Mouse (Mus musculus): ENCODE data around the gene Gm498. TPM values are rescaled to one million over a fixed set of nuclear protein-coding genes. Genes with fewer than 3 reads are reported as not detected.

The Gm498 gene
- polyA plus RNA-seq, 1 experiment from 2014 or later, result not detected

DNA sequence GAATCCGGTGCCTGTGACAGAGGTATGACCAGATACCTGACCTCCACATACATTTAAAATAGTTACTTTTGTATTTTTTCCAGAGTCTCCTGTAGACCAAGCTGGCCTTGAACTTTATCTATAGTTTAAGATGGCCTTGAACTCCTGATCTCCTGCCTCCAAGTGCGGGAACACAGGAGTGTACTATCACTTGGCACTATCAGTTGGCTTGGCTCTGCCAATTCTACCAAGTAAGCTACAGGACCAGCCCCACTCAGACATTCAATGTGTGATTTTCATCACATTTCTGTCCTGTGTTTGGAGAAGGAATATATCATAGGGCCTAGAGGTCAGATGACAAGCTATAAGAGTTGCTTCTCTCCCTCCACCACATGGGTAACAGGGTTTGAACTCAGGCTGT lies 32.3 kb upstream of the Gm498 start:
- no peak overlapping the region for H3K4me3 ChIP-seq (replicated peaks)
- H3K27ac ChIP-seq, result no peak overlapping the region
- H3K36me3 ChIP-seq, result peaks cover 28% of the 10 kb centered on the region
- peaks cover 17% of the 10 kb centered on the region for H3K4me1 ChIP-seq (replicated peaks)
- no peak overlapping the region for H3K4me2 ChIP-seq
- H3K9ac ChIP-seq (replicated peaks), result no peak overlapping the region
- no peaks in the 10 kb centered on the region for H3K9me3 ChIP-seq
- H3K27me3 ChIP-seq, result no peaks in the 10 kb centered on the region
- no peak for ATAC-seq (ENCODE audit: insufficient number of reproducible peaks, insufficient read depth, low FRiP score, low TSS enrichment, low read depth)
- 96% methylated on average over 2 of the region's 2 CpGs for WGBS

DNA sequence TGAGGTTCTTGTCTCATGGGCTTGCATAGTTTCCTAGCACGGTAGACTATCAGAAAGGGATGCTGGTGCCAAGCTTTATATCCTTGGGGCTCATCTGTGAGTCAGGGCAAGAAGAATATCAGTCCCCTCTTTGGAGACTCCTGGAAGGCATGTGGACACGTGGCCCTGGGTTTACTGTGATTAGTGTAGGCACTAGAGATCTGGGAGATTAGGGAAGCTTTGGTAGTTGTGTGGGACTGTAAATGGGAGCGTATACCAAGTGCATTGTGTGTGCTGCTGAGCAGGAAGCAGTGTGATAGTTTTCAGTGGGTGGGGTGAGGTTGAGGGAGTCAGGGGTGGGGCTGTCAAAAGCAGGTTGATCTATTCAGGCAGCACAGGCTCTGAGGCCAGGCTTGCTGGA lies 31.7 kb upstream of the Gm498 start:
- ATAC-seq (ENCODE audit: insufficient number of reproducible peaks, insufficient read depth, low FRiP score, low TSS enrichment, low read depth), result no peak
- H3K4me2 ChIP-seq, result no peak overlapping the region
- no peaks in the 10 kb centered on the region for H3K9me3 ChIP-seq
- peaks cover 34% of the 10 kb centered on the region for H3K36me3 ChIP-seq
- H3K27ac ChIP-seq, result no peak overlapping the region
- peaks cover 17% of the 10 kb centered on the region for H3K4me1 ChIP-seq (replicated peaks)
- H3K9ac ChIP-seq (replicated peaks), result no peak overlapping the region
- 77% methylated on average over 3 of the region's 3 CpGs for WGBS
- H3K4me3 ChIP-seq (replicated peaks), result no peak overlapping the region
- no peaks in the 10 kb centered on the region for H3K27me3 ChIP-seq

DNA sequence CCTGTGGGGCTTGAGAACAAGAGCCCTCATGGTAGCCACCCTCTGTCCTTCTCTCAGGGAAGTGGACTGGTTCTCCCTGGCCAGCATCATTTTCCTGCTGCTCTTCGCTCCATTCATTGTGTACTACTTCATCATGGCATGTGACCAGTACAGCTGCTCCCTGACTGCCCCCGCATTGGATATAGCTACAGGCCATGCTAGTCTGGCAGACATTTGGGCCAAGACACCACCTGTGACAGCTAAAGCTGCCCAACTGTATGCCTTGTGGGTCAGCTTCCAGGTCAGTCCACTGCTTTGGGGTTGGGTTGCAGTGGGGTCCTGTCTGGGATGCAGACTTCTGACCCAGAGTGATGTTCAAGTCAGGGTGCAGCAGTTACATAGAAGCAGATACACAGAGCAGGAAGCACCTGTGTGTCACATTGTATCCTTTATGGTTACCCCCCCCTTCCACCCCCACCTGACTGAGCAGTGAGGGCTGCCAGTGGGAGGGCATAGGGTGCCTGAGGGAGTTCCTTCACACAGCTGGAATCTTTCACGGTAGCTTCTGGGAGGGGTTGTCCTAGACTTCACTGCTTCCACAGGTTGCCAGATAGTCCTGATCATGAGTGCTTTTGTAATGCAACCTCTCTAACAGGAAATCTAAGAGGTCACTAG lies 28.8 kb upstream of the Gm498 start:
- no peak for ATAC-seq (ENCODE audit: insufficient number of reproducible peaks, insufficient read depth, low FRiP score, low TSS enrichment, low read depth)
- Histone ChIP-seq H3K4me1 (replicated peaks) (no peaks in the 10 kb centered on the region), H3K27ac (no peak overlapping the region), H3K4me2 (no peak overlapping the region), H3K9me3 (no peaks in the 10 kb centered on the region), H3K27me3 (no peaks in the 10 kb centered on the region), H3K4me3 (replicated peaks) (no peak overlapping the region), H3K36me3 (peaks cover 63% of the 10 kb centered on the region), H3K9ac (replicated peaks) (no peak overlapping the region)
- WGBS, result 92% methylated on average over 3 of the region's 3 CpGs

DNA sequence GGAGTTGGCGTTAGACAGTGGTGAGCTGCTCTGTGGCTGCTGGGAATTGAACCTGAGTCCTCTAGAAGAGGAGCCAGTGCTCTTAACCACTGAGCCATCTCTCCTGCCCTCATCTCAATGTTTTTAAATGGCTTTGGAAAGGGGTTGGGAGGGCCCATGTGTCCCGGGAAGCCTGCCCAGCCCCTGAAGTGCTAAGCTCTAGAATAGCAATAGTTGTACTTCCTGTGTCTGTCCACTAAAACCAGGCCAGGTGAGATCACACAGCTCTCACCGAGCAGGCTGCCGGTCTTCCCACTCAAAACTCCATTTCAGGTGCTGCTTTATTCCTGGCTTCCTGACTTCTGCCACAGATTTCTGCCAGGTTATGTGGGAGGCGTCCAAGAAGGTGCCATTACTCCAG lies 26.5 kb upstream of the Gm498 start:
- Histone ChIP-seq H3K9me3 (no peaks in the 10 kb centered on the region), H3K4me2 (no peak overlapping the region), H3K27ac (no peak overlapping the region), H3K4me3 (replicated peaks) (no peak overlapping the region), H3K4me1 (replicated peaks) (no peaks in the 10 kb centered on the region), H3K36me3 (peaks cover 86% of the 10 kb centered on the region), H3K9ac (replicated peaks) (no peak overlapping the region), H3K27me3 (no peaks in the 10 kb centered on the region)
- 91% methylated on average over 5 of the region's 5 CpGs for WGBS
- ATAC-seq (ENCODE audit: insufficient number of reproducible peaks, insufficient read depth, low FRiP score, low TSS enrichment, low read depth), result no peak

DNA sequence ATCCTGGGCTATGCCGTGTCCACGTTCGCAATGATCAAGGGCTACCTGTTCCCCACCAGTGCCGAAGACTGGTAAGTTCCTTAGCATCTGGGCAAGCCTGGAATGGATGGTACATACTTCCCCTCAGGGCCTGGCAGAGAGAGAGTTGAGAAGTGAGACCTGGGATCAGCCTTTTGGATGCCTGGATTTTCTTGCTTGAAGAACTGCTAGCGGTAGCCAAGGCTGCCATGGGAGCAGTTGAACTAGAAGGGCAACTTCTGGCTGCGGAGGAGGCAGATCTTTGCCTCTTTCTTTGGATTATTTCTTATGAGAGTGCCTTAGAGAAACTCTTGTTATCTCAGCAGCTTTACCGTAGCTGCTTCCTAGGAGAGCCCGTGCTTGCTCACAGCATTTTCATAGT lies 25.3 kb upstream of the Gm498 start:
- Histone ChIP-seq H3K36me3 (peaks cover 97% of the 10 kb centered on the region), H3K9me3 (no peaks in the 10 kb centered on the region), H3K4me1 (replicated peaks) (no peaks in the 10 kb centered on the region), H3K27me3 (no peaks in the 10 kb centered on the region), H3K4me3 (replicated peaks) (no peak overlapping the region), H3K27ac (no peak overlapping the region), H3K9ac (replicated peaks) (no peak overlapping the region), H3K4me2 (no peak overlapping the region)
- ATAC-seq (ENCODE audit: insufficient number of reproducible peaks, insufficient read depth, low FRiP score, low TSS enrichment, low read depth), result no peak
- 95% methylated on average over 8 of the region's 8 CpGs for WGBS

DNA sequence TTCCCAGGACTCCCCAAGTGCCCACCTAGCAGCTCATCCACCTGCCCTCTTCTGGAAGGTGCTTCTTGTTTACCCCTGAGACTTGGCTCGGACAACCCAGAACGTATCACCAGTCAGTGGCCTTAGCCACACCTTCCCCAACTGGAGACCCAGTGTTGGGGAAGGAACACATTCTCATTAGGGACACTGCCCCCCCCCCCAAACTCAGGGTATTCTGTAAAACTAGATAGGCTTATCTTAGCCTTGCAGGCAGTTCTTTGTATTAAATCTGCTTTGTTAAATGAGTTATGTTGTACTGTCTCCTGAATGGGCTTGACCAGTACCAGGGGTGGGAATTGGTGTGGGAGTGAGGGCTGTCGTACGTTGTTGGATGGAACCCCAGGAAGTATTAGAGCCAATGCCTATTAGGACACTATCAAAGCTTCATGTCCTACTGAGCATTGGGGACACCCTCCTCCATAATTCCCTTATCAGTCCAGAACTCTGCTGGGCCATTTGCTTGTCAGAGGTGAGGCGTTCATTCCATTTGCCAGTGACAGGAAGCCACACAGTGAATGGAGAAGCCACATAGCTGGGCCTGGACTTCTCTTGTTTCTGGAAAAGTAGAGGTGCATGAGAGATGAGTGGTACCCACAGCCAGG lies 18.4 kb upstream of the Gm498 start:
- H3K9me3 ChIP-seq, result no peaks in the 10 kb centered on the region
- H3K27me3 ChIP-seq, result no peaks in the 10 kb centered on the region
- no peak overlapping the region for H3K27ac ChIP-seq
- peaks cover 59% of the 10 kb centered on the region for H3K36me3 ChIP-seq
- WGBS, result 87% methylated on average over 5 of the region's 5 CpGs
- H3K9ac ChIP-seq (replicated peaks), result no peak overlapping the region
- H3K4me3 ChIP-seq (replicated peaks), result no peak overlapping the region
- H3K4me2 ChIP-seq, result no peak overlapping the region
- ATAC-seq (ENCODE audit: insufficient number of reproducible peaks, insufficient read depth, low FRiP score, low TSS enrichment, low read depth), result no peak
- no peaks in the 10 kb centered on the region for H3K4me1 ChIP-seq (replicated peaks)

DNA sequence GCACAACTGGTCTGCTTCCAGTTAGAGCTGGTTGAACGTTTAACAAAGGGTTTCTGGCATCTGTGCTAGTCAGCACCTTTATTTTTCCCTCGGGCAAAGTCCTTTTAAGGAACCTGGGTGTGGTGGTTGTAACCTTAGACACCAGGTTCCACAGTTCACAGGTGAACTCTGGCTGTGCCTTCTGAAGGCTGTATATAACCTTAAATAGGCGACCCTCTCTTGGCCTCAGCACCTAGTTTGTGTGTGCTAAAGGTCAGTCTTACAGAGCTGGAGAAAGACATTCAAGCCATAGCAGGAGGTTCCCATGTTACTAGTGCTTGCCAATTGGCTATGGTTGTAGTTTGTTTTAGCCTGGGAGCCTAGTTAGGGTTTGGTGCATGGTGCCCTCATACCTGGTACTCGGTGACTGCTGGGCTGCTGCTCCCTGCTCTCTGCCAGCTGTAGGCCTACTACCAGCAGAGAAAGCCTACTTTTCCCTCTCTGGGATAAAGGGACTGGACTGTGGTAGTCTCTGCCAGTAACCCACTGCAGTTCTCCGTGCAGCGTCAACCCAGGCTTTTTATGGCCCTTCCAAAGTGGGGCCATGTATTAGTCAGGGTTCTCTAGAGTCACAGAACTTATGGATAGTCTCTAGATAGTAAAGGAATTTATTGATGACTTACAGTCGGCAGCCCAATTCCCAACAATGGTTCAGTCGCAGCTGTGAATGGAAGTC lies 17.7 kb upstream of the Gm498 start:
- ATAC-seq (ENCODE audit: insufficient number of reproducible peaks, insufficient read depth, low FRiP score, low TSS enrichment, low read depth), result no peak
- Histone ChIP-seq H3K9ac (replicated peaks) (no peak overlapping the region), H3K27ac (no peak overlapping the region), H3K4me1 (replicated peaks) (no peaks in the 10 kb centered on the region), H3K9me3 (no peaks in the 10 kb centered on the region), H3K4me2 (no peak overlapping the region), H3K4me3 (replicated peaks) (no peak overlapping the region), H3K36me3 (peaks cover 52% of the 10 kb centered on the region), H3K27me3 (no peaks in the 10 kb centered on the region)
- 87% methylated on average over 7 of the region's 8 CpGs for WGBS

DNA sequence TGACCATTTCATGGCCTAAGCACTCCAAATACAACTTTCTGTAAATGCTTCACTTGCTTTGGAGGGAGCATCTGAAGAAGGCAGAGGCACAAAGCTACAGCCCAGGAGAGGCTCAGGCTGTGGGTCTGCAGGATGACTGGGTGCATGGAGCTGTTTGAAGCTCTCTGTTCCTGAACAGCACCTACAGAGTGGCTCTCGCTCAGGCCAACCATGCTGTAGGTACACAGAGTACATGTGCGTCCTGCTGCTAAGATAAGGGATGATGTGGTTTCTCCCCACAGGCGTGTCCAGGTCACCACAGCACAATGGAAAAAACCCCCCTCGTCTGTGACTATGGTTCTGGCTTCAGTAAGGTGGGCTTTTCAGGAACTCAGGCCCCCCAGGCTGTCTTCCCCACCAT lies 2.2 kb downstream of the Gm498 start:
- WGBS, result 82% methylated on average over 4 of the region's 4 CpGs
- H3K27ac ChIP-seq, result no peak overlapping the region
- H3K4me1 ChIP-seq (replicated peaks), result no peaks in the 10 kb centered on the region
- no peaks in the 10 kb centered on the region for H3K36me3 ChIP-seq
- H3K27me3 ChIP-seq, result no peaks in the 10 kb centered on the region
- H3K9ac ChIP-seq (replicated peaks), result no peak overlapping the region
- H3K4me3 ChIP-seq (replicated peaks), result no peak overlapping the region
- no peak for ATAC-seq (ENCODE audit: insufficient number of reproducible peaks, insufficient read depth, low FRiP score, low TSS enrichment, low read depth)
- H3K9me3 ChIP-seq, result 0 out of 2 replicates have a peak, but pooled peaks cover 4% of the 10 kb centered on the region
- H3K4me2 ChIP-seq, result no peak overlapping the region

DNA sequence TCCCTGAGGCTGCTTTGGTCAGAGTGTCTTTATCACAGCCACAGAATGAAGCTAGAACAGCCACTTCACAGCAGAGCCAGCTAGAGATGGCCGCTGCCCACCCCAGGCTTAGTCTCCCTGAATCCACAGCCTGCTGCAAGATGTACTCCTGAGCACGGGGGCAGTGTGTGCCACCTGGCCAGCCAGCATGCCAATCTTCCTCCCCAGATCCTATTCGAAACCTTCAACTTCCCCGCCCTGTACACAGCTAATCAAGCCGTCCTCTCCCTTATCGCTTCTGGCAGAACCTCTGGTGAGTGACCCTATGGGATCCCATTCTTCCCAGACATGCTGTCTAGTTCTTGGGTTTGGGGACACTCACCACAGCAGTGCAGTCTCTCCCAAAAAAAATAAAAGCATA lies 17.1 kb downstream of the Gm498 start:
- no peak overlapping the region for H3K4me3 ChIP-seq (replicated peaks)
- no peaks in the 10 kb centered on the region; the same call in 1 of the 2 replicates for H3K4me1 ChIP-seq (replicated peaks)
- H3K4me2 ChIP-seq, result no peak overlapping the region
- H3K9me3 ChIP-seq, result no peaks in the 10 kb centered on the region
- H3K27me3 ChIP-seq, result no peaks in the 10 kb centered on the region
- ATAC-seq (ENCODE audit: insufficient number of reproducible peaks, insufficient read depth, low FRiP score, low TSS enrichment, low read depth), result no peak
- H3K36me3 ChIP-seq, result no peaks in the 10 kb centered on the region
- no peak overlapping the region for H3K9ac ChIP-seq (replicated peaks)
- H3K27ac ChIP-seq, result no peak overlapping the region
- WGBS, result 84% methylated on average over 6 of the region's 6 CpGs

DNA sequence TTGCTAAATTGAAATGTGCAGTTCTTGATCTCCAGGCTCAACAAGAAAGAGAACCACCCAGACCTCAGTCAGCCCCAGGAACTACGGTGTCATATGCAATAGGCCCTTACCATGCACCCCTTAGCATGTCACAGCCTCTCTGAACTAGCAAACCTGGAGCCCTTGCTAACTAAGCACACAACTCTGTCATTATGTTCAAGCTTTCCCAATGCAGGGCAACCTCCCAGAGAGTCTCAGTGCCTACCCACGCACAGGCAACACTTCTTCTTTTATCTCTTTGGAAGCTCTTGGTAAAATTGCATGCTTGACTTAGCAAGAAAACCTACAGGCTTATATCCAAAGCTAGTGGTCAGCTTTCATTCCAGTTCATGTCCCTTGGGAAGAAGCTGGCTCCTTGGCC lies 24.5 kb downstream of the Gm498 start:
- Histone ChIP-seq H3K27me3 (peaks cover 5% of the 10 kb centered on the region; the same call in 1 of the 2 replicates), H3K4me1 (replicated peaks) (no peaks in the 10 kb centered on the region), H3K27ac (no peak overlapping the region), H3K4me2 (no peak overlapping the region), H3K9me3 (no peaks in the 10 kb centered on the region), H3K36me3 (no peaks in the 10 kb centered on the region), H3K9ac (replicated peaks) (no peak overlapping the region), H3K4me3 (replicated peaks) (no peak overlapping the region)
- WGBS, result 87% methylated on average over 2 of the region's 2 CpGs
- no peak for ATAC-seq (ENCODE audit: insufficient number of reproducible peaks, insufficient read depth, low FRiP score, low TSS enrichment, low read depth)

DNA sequence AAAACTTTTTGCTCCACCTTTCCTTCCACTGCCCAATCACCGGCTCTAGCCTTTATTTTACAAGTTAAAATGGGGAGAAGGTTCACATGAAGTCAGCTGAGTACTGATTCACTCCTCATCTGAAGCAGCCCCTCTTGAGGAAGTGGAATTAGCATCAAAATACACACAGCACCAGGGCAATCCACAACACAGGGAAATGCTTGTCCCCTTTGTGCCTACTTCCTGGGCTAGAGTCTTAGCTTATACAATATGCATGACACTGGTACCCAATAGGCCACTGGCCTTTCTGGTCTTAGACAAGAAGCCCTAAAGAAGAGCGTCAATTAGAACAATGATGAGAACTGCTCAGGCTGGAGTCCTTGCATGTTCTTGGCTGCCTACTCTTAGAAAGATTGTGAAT lies 25.7 kb downstream of the Gm498 start:
- ATAC-seq (ENCODE audit: insufficient number of reproducible peaks, insufficient read depth, low FRiP score, low TSS enrichment, low read depth), result no peak
- WGBS, result 72% methylated on average over 2 of the region's 2 CpGs

More for the DNA sequence above, 25.7 kb downstream of the Gm498 start:
- H3K4me1 ChIP-seq (replicated peaks), result no peaks in the 10 kb centered on the region
- H3K4me2 ChIP-seq, result no peak overlapping the region
- H3K27ac ChIP-seq, result no peak overlapping the region
- peaks cover 5% of the 10 kb centered on the region; the same call in 1 of the 2 replicates for H3K27me3 ChIP-seq
- no peak overlapping the region for H3K4me3 ChIP-seq (replicated peaks)
- no peak overlapping the region for H3K9ac ChIP-seq (replicated peaks)
- H3K36me3 ChIP-seq, result no peaks in the 10 kb centered on the region
- H3K9me3 ChIP-seq, result no peaks in the 10 kb centered on the region
